Mouse (Mus musculus): ENCODE results near the gene Zbed4.

DNA sequence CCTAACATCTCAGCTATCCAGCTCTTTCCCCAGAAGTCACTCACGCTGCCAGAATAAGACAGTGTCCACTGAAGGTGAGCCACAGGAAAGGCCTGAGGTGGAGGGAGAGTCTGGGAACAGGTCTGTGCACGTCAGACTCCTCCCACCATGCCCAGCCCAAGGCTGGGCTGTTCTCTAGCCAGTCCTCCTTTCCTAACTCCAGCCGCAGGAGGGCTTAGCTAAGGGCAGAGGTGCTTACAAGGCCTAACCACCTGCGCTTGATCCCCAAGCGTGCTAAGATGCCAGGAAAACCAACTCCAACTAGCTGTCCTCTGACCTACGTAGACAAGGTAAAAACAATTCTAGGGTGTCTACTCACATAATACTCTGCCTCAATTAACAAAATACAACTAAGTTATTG, 45.1 kb upstream of the Zbed4 start:
- TF ChIP-seq CTCF (IDR thresholded peaks at IDR 0.05; ENCODE audit: control insufficient read depth, insufficient read depth, insufficient replicate concordance, low read depth, low read length): no peak
- no peak for TF ChIP-seq POLR2A (IDR thresholded peaks at IDR 0.05; ENCODE audit: control insufficient read depth, low read depth, low read length)

Data from testis, adult 2 months (tissue).